Mouse (Mus musculus): ENCODE results near the gene Snx20.

DNA sequence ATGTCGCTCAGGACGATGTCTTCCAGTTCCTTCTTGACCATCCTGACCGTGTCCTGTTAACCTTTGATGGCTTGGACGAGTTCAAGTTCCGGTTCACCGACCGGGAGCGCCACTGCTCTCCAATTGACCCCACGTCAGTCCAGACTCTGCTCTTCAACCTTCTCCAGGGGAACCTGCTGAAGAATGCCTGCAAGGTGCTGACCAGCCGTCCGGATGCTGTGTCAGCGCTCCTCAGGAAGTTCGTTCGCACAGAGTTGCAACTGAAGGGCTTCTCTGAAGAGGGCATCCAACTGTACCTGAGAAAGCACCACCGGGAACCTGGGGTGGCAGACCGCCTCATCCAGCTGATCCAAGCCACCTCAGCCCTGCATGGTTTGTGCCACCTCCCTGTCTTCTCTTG is 28.2 kb upstream of the Snx20 start:
- TF ChIP-seq POLR2A (IDR thresholded peaks at IDR 0.05; ENCODE audit: borderline replicate concordance, low read depth, low read length) (no peak), CTCF (IDR thresholded peaks at IDR 0.05; ENCODE audit: low read depth, low read length) (no peak)

All from bone marrow macrophage, adult 2 months (primary cell).